Mouse (Mus musculus) bone marrow macrophage, adult 2 months (primary cell): ENCODE data around the gene Tlcd2.

Experiments
- CTCF ChIP-seq: IDR thresholded peaks from 2 replicates; pipeline ENCODE4 v1.5.1; 2012; ENCODE audit warnings: low read depth, mild to moderate bottlenecking, low read length, moderate library complexity
- POLR2A ChIP-seq: IDR thresholded peaks from 2 replicates; pipeline ENCODE4 v1.6.1; 2012; ENCODE audit warnings: mild to moderate bottlenecking, low read depth, low read length, borderline replicate concordance

DNA sequence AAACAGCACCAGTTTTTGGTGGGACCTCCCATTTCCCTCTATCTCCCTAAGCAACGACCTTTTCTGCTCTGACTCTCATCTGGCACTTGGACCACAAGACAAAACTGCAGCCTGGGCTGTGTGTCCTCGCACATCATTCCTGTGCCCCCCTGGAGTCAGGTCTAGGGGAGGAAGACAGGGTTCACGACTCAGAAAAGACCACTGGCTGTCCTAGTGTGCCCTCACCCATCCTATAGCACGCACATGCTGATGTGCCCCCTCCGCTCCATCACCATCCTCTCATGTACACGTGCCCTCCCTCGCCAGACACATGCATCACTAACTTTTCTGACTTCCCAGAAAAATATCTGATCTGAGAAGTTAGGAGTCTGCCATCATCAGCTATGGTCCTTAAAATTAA lies 41.5 kb upstream of the Tlcd2 start:
- no peak for TF ChIP-seq CTCF
- no peak for TF ChIP-seq POLR2A
